Mouse (Mus musculus) thymus, adult 2 months (tissue): ENCODE measurements at regions not wholly inside any gene's neighbourhood (a gene's known extent, or its start where the extent isn't known, plus 50 kb on each side); places are given as distances from the start of the nearest gene placed in this dataset.

Experiments
- DNase-seq: peaks from one replicate; pipeline ENCODE4 v3.0.0; 2021
- H3K27ac ChIP-seq: fragments of 200-500 bp; 2 replicates; pipeline ENCODE4 v1.5.1; 2012; ENCODE audit warnings: low read length, control low read depth; ENCODE audit not compliant: control insufficient read depth, insufficient read depth
- H3K27me3 ChIP-seq: fragments of 200-500 bp; 2 replicates; pipeline ENCODE4 v1.6.1; 2012; ENCODE audit warnings: mild to moderate bottlenecking, low read length, moderate library complexity, mixed read lengths; ENCODE audit not compliant: control insufficient read depth, insufficient read depth
- H3K36me3 ChIP-seq: fragments of 200-500 bp; 2 replicates; pipeline ENCODE4 v1.6.1; 2012; ENCODE audit warnings: mild to moderate bottlenecking, low read length, moderate library complexity; ENCODE audit not compliant: control insufficient read depth, insufficient read depth
- H3K4me1 ChIP-seq: fragments of 200-500 bp; replicated peaks from 2 replicates; pipeline ENCODE4 v1.6.1; 2012; ENCODE audit warnings: low read length; ENCODE audit not compliant: control insufficient read depth, insufficient read depth
- H3K4me3 ChIP-seq: fragments of 200-500 bp; 2 replicates; pipeline ENCODE4 v1.5.1; 2012; ENCODE audit warnings: mild to moderate bottlenecking, low read length, control low read depth, moderate library complexity; ENCODE audit not compliant: control insufficient read depth, insufficient read depth
- CTCF ChIP-seq: fragments of 200-500 bp; IDR thresholded peaks from 2 replicates; pipeline ENCODE4 v1.5.1; 2012; ENCODE audit warnings: mild to moderate bottlenecking, control low read depth, low read length, moderate library complexity, borderline replicate concordance; ENCODE audit not compliant: control insufficient read depth, poor library complexity, insufficient read depth; ENCODE audit errors: extremely low read depth
- POLR2A ChIP-seq: fragments of 200-500 bp; IDR thresholded peaks from 2 replicates; pipeline ENCODE4 v1.6.1; 2012; ENCODE audit warnings: mild to moderate bottlenecking, low read length, control low read depth, moderate library complexity; ENCODE audit not compliant: control insufficient read depth, poor library complexity, insufficient read depth; ENCODE audit errors: extremely low read depth
- WGBS: fragments of 180-500 bp; shearing (Covaris S2); methylation state at CpG from one replicate; pipeline ENCODE4 v1.1.7; 2018; 5-methylcytosine and 5-hydroxymethylcytosine counted together

DNA sequence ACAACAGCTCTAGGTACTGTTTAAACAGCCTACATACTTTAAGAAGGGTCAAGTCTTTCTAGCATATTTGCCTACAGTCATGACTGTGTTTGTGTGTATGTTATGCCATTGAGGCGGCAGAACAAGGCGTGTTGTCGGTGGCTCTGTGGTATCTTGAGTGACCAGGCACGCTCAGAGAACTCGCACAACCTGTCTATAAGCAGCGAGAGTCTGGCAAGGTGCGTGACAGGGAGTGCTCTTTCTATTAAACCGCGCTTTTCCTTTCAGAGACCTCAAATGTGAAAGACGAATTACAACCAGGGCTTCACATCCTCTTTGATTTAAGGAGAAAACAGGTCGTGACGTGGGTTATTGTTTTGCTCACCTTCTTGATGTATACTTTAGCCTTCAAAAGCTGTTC is 88.2 kb upstream of the Fam3c start:
- Histone ChIP-seq H3K27me3 (no peaks in the 10 kb centered on the region), H3K4me1 (peaks cover 2% of the 10 kb centered on the region; the same call in 1 of the 2 replicates), H3K27ac (no peak overlapping the region), H3K4me3 (no peak overlapping the region), H3K36me3 (no peaks in the 10 kb centered on the region)
- no peak for DNase-seq
- 81% methylated on average over 12 of the region's 12 CpGs for WGBS
- TF ChIP-seq POLR2A (no peak), CTCF (no peak)

DNA sequence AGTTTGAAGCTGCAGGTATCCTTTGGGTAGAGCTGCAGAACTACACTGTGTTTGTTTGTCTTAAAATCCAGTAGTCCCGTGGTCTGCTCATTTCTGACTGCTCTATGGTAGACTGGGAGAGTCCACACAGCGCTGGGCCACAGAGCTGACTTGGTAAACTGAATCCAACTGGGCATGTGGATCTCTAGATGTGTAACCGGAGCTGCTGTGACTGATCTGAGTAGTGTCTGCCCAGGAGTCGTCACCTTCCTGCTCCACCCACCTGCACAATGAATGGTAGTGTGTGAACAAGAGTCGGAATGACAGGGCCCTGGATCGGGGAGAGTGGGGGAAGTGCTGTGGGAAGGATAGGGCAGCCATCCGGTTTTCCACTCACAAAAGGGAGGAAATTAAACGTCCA is 87.5 kb upstream of the Fam3c start:
- Histone ChIP-seq H3K36me3 (no peaks in the 10 kb centered on the region), H3K4me1 (peaks cover 2% of the 10 kb centered on the region; the same call in 1 of the 2 replicates), H3K4me3 (no peak overlapping the region), H3K27me3 (no peaks in the 10 kb centered on the region), H3K27ac (no peak overlapping the region)
- WGBS = 92% methylated on average over 8 of the region's 8 CpGs
- TF ChIP-seq POLR2A = no peak
- TF ChIP-seq CTCF = no peak
- no peak for DNase-seq

GRCm38 (mm10) chr6:22443170-22443569 is 87.1 kb upstream of the Fam3c start:
- Histone ChIP-seq H3K27ac (no peak overlapping the region), H3K4me1 (peaks cover 2% of the 10 kb centered on the region; the same call in 1 of the 2 replicates), H3K4me3 (no peak overlapping the region), H3K36me3 (no peaks in the 10 kb centered on the region), H3K27me3 (no peaks in the 10 kb centered on the region)
- no peak for DNase-seq
- WGBS = 91% methylated on average over 3 of the region's 3 CpGs
- TF ChIP-seq CTCF = no peak
- no peak for TF ChIP-seq POLR2A

DNA sequence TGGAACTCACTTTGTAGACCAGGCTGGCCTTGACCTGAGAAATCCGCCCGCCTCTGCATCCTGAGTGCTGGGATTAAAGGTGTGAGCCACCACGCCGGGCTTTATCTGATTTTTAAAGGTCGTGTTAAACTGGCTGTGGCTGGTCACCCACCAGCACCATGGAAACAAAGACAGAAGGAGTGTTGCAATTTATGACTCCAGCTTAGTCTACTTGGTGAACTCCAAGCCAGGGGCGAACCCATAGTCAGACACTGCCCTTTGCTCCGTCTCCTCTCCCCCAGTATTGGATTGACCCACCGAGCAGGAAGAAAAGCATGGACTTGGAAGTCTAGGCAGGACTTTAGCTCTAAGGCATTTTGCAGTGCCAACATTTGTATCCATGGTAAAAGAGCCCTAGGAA is 86.5 kb upstream of the Fam3c start:
- H3K4me1 ChIP-seq = peaks cover 2% of the 10 kb centered on the region; the same call in 1 of the 2 replicates
- no peaks in the 10 kb centered on the region for H3K36me3 ChIP-seq
- no peak for DNase-seq
- no peak overlapping the region for H3K27ac ChIP-seq
- 92% methylated on average over 8 of the region's 8 CpGs for WGBS
- TF ChIP-seq POLR2A (no peak), CTCF (no peak)
- no peak overlapping the region for H3K4me3 ChIP-seq
- H3K27me3 ChIP-seq = no peaks in the 10 kb centered on the region

GRCm38 (mm10) chr6:22439871-22440270 is 83.8 kb upstream of the Fam3c start:
- 97% methylated on average over 9 of the region's 9 CpGs for WGBS
- Histone ChIP-seq H3K4me3 (no peak overlapping the region), H3K4me1 (peaks cover 2% of the 10 kb centered on the region; the same call in 1 of the 2 replicates), H3K27me3 (no peaks in the 10 kb centered on the region), H3K36me3 (no peaks in the 10 kb centered on the region), H3K27ac (no peak overlapping the region)
- no peak for DNase-seq
- TF ChIP-seq POLR2A (no peak), CTCF (no peak)

DNA sequence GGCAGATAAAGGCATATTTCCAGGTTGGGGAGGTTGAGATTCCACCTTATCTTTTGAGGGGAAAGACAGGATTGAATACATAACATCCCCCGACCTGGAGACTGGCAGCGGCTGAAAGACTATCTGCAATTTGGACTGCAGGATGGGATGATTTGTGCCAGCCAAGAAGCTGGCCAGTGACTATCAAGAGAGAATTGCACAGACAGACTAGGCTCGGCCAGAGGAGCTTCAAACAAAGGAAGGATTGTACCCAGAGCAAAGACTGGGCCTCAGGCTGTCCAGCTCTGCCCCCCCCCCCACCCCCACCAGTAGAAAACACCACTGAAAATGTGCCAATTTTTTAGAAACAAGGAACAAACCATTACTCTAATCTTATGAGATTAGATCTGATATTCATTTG is 73.0 kb upstream of the Fam3c start:
- no peak for DNase-seq
- Histone ChIP-seq H3K27ac (no peak overlapping the region), H3K27me3 (no peaks in the 10 kb centered on the region), H3K4me3 (no peak overlapping the region), H3K36me3 (no peaks in the 10 kb centered on the region), H3K4me1 (peaks cover 3% of the 10 kb centered on the region)
- 86% methylated on average over 3 of the region's 3 CpGs for WGBS
- TF ChIP-seq POLR2A (no peak), CTCF (no peak)
